Mouse (Mus musculus) liver, postnatal 0 days (tissue): ENCODE results near the gene Cym. TPM values are rescaled to one million over a fixed set of nuclear protein-coding genes. Genes with fewer than 3 reads are reported as not detected.
A peak's percentile ranks its signal among the peaks of the same experiment; 100 is the strongest.

Experiments
- ATAC-seq: fragments of 200-750 bp; cut with Nextera tagmentation; 2 replicates; pipeline ENCODE4 v1.8.0; 2017; ENCODE audit warnings: mild to moderate bottlenecking, moderate library complexity
- DNase-seq: peaks from one replicate; pipeline ENCODE4 v3.0.0-alpha.2; 2016
- H3K27ac ChIP-seq: fragments of 300-500 bp; sonication (generic); 2 replicates; pipeline ENCODE4 v1.5.1; 2014; ENCODE audit warnings: antibody characterized with exemption, moderate library complexity, mild to moderate bottlenecking, low read depth
- H3K27me3 ChIP-seq: fragments of 300-500 bp; sonication (generic); 2 replicates; pipeline ENCODE4 v1.6.1; 2014; ENCODE audit warnings: low read length, control low read depth, mixed read lengths; ENCODE audit not compliant: insufficient read depth
- H3K36me3 ChIP-seq: fragments of 300-500 bp; sonication (generic); replicated peaks from 2 replicates; pipeline ENCODE4 v1.6.1; 2014; ENCODE audit warnings: mild to moderate bottlenecking, control low read depth, low read length, moderate library complexity, mixed read lengths; ENCODE audit not compliant: insufficient read depth
- H3K4me1 ChIP-seq: fragments of 300-500 bp; sonication (generic); 2 replicates; pipeline ENCODE4 v1.6.1; 2014; ENCODE audit warnings: antibody characterized with exemption, mild to moderate bottlenecking, control low read depth; ENCODE audit not compliant: insufficient read depth
- H3K4me2 ChIP-seq: fragments of 300-500 bp; sonication (generic); 2 replicates; pipeline ENCODE4 v1.6.1; 2014; ENCODE audit warnings: low read depth, mild to moderate bottlenecking, low read length, moderate library complexity, mixed read lengths
- H3K4me3 ChIP-seq: fragments of 300-500 bp; sonication (generic); 2 replicates; pipeline ENCODE4 v1.5.1; 2014; ENCODE audit warnings: low read depth, low read length
- H3K9ac ChIP-seq: fragments of 300-500 bp; sonication (generic); replicated peaks from 2 replicates; pipeline ENCODE4 v1.6.1; 2014; ENCODE audit warnings: mild to moderate bottlenecking, moderate library complexity
- H3K9me3 ChIP-seq: fragments of 300-500 bp; sonication (generic); 2 replicates; pipeline ENCODE4 v1.6.1; 2016; ENCODE audit warnings: mild to moderate bottlenecking, control low read depth, low read length, mixed read lengths
- CTCF ChIP-seq: sonication (generic); IDR thresholded peaks from 2 replicates; pipeline ENCODE4 v1.5.1; 2016; ENCODE audit warnings: antibody characterized with exemption, low read depth
- EP300 ChIP-seq: IDR thresholded peaks from 2 replicates; pipeline ENCODE4 v1.6.1; 2016; ENCODE audit warnings: antibody characterized with exemption, low read depth, mild to moderate bottlenecking
- WGBS: fragments of 180-500 bp; shearing (Covaris S2); extraction: QIAGEN DNeasy Blood & Tissue Kit; methylation state at CpG from one replicate; pipeline ENCODE4 v1.1.7; 2014; ENCODE audit not compliant: insufficient replicate concordance; 5-methylcytosine and 5-hydroxymethylcytosine counted together
- polyA plus RNA-seq: library from polyadenylated mRNA; unstranded; fragments of >200 nt; fragmentation: Nextera tagmentation; extraction: Ambion mirVana; gene quantifications from 2 replicates; pipeline ENCODE4 v1.2.1, GENCODE M21; 2015

Gene Cym
- polyA plus RNA-seq, 1 experiment from 2014 or later = 3.9 TPM

- no peak for DNase-seq
- ATAC-seq = no peak
- Histone ChIP-seq H3K4me1 (no peaks in the 10 kb centered on the region), H3K27me3 (no peaks in the 10 kb centered on the region), H3K4me2 (no peak overlapping the region), H3K36me3 (no peaks in the 10 kb centered on the region), H3K27ac (no peak overlapping the region), H3K4me3 (no peak overlapping the region), H3K9me3 (no peaks in the 10 kb centered on the region), H3K9ac (no peak overlapping the region)
- 78% methylated on average over 3 of the region's 3 CpGs for WGBS
- TF ChIP-seq EP300 = no peak
- TF ChIP-seq CTCF = no peak
Measured at GRCm38 (mm10) chr3:107255992-107256391, 34.5 kb upstream of the Cym start.

- WGBS = 67% methylated on average over 5 of the region's 5 CpGs
- TF ChIP-seq CTCF = no peak
- TF ChIP-seq EP300 = no peak
- Histone ChIP-seq H3K36me3 (no peaks in the 10 kb centered on the region), H3K27ac (no peak overlapping the region), H3K4me1 (no peaks in the 10 kb centered on the region), H3K4me3 (no peak overlapping the region), H3K9me3 (no peaks in the 10 kb centered on the region), H3K27me3 (no peaks in the 10 kb centered on the region), H3K9ac (no peak overlapping the region), H3K4me2 (no peak overlapping the region)
- DNase-seq (no peak), ATAC-seq (no peak)
Measured at GRCm38 (mm10) chr3:107253925-107254324, 32.4 kb upstream of the Cym start.

GRCm38 (mm10) chr3:107252035-107252434 is 30.5 kb upstream of the Cym start:
- Histone ChIP-seq H3K4me2 (no peak overlapping the region), H3K27ac (no peak overlapping the region), H3K36me3 (no peaks in the 10 kb centered on the region), H3K4me1 (no peaks in the 10 kb centered on the region), H3K27me3 (no peaks in the 10 kb centered on the region), H3K9ac (no peak overlapping the region), H3K9me3 (no peaks in the 10 kb centered on the region), H3K4me3 (no peak overlapping the region)
- 17% methylated on average over 4 of the region's 4 CpGs for WGBS
- peak; percentile 53 for ATAC-seq
- no peak for DNase-seq
- TF ChIP-seq CTCF = no peak
- no peak for TF ChIP-seq EP300

GRCm38 (mm10) chr3:107250320-107250719 is 28.8 kb upstream of the Cym start:
- Histone ChIP-seq H3K27me3 (no peaks in the 10 kb centered on the region), H3K9me3 (no peaks in the 10 kb centered on the region), H3K4me3 (no peak overlapping the region), H3K36me3 (no peaks in the 10 kb centered on the region), H3K9ac (no peak overlapping the region), H3K4me2 (no peak overlapping the region), H3K4me1 (no peaks in the 10 kb centered on the region), H3K27ac (no peak overlapping the region)
- ATAC-seq = no peak
- 34% methylated on average over 2 of the region's 2 CpGs for WGBS
- DNase-seq = no peak
- TF ChIP-seq EP300 (no peak), CTCF (no peak)

GRCm38 (mm10) chr3:107249042-107249441 is 27.5 kb upstream of the Cym start:
- DNase-seq = no peak
- TF ChIP-seq EP300 = no peak
- TF ChIP-seq CTCF = no peak
- H3K9ac ChIP-seq = no peak overlapping the region
- no peaks in the 10 kb centered on the region for H3K9me3 ChIP-seq
- no peak for ATAC-seq
- H3K36me3 ChIP-seq = no peaks in the 10 kb centered on the region
- H3K4me3 ChIP-seq = no peak overlapping the region
- H3K4me2 ChIP-seq = no peak overlapping the region
- no peaks in the 10 kb centered on the region for H3K27me3 ChIP-seq
- H3K4me1 ChIP-seq = no peaks in the 10 kb centered on the region
- no peak overlapping the region for H3K27ac ChIP-seq
- 29% methylated on average over 3 of the region's 3 CpGs for WGBS

GRCm38 (mm10) chr3:107246876-107247275 is 25.3 kb upstream of the Cym start:
- TF ChIP-seq CTCF (no peak), EP300 (no peak)
- H3K27me3 ChIP-seq = no peaks in the 10 kb centered on the region
- H3K27ac ChIP-seq = no peak overlapping the region
- H3K9me3 ChIP-seq = no peaks in the 10 kb centered on the region
- WGBS = 73% methylated on average over 6 of the region's 6 CpGs
- DNase-seq (no peak), ATAC-seq (no peak)
- no peaks in the 10 kb centered on the region for H3K4me1 ChIP-seq
- H3K36me3 ChIP-seq = no peaks in the 10 kb centered on the region
- H3K4me3 ChIP-seq = no peak overlapping the region
- H3K9ac ChIP-seq = no peak overlapping the region
- H3K4me2 ChIP-seq = no peak overlapping the region
